Mouse (Mus musculus): ENCODE measurements around the gene Ppfibp1.

Ppfibp1 gene

DNA sequence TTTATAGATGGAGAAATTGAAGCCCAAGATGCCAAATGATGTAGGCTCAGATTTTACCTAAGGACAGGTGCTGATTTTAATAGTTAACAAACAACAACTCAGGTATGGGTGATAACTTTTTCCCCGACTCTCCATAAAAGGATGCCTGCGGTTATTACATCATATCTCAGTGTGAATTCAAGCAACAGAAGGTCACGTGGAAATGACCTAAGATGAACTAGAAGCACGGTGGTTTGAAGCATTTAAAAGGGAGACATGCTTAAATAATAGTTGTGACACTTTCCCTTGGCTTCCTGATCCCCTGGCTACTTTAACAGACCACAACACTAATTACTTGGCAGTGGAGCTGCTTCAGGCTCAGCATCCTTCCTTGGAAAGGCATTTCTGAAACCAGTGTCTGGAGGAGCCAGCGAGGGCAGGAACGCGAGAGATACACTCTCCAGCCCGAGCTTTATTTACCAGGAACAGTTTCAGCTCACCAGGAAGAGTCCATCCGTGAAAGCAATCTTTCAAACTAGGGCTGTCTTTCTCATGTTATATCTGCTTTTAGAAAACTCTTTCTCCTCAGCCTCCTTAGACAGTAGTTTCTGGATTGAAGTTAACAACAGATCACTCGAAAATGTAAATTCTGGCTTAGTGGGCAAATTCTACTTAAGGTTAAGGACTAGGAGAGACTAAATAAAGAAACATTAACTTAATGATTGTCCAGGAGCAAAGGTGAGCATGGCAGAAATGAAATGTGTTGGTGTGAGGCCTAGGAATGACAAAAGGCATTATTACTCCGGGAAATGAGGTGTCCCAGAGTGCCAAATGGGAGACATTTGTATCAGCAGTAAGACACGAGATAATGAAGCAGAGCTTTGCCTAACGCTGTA, 6.2 kb upstream of the Ppfibp1 start:
- DNase-seq (ENCODE audit: low spot score in 2 of 2): no peak

DNA sequence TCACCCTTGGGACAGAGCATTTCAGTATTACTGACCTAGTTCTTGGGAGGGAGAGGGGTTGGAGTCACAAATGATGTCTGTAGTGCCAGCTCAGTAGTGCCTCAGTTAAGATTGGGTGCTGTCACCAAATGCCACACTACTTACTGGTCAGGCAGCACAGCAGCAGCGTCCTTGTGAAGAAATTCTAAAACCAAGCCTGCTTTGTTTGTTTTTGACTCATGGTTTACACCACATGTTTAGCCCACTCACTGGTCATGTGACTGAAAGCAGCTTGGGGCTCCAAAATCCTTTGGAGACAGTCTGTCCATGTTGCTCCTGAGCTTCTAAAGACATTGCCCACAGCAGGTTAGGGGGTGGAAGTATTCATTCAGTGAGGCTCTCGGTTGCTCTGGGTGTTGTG, 4.9 kb upstream of the Ppfibp1 start:
- peak in 1 of 2 experiments; percentile 18 for DNase-seq (ENCODE audit: low spot score in 2 of 2)

DNA sequence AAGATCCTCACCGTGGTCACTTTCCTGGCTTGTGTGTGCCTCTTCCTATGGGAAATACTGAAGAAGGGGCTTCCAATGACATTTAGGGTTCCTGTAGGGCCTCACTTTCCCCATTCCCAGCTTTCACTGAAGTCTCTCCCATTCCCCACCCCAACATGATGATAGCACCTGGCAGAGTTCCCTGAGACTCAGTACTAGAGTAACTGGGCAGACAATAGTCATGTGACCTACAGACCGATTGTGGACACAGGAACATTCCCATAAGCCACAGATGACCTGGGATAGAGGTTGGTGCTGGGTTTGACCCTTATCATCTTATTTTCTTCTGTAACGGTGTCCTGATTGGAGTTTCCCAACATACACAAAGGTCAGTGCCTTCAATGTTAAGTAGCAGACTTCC, 4.1 kb upstream of the Ppfibp1 start:
- peak in 1 of 2 experiments; percentile 12 for DNase-seq (ENCODE audit: low spot score in 2 of 2)

DNA sequence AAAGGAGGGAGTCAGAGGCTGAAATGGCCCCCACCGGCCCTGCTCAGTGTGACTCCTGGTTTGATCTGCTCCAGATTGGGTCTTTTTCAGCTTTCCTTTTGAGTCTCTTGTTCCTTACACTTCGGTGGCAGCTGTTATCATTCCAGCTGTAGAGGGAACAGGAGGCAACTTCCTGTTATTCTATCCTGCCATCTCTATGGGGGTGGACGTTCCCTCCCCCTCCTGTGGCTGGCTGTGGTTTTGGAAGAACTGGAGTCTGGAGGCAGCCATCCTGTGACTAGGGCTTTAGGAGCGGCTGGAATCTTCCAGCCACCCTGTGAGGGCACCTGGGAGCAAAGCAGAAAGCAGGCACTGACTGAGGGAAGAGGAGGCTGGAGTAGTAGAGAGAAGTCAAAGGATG, 3.4 kb upstream of the Ppfibp1 start:
- peak in 1 of 2 experiments; percentile 28 for DNase-seq (ENCODE audit: low spot score in 2 of 2)

DNA sequence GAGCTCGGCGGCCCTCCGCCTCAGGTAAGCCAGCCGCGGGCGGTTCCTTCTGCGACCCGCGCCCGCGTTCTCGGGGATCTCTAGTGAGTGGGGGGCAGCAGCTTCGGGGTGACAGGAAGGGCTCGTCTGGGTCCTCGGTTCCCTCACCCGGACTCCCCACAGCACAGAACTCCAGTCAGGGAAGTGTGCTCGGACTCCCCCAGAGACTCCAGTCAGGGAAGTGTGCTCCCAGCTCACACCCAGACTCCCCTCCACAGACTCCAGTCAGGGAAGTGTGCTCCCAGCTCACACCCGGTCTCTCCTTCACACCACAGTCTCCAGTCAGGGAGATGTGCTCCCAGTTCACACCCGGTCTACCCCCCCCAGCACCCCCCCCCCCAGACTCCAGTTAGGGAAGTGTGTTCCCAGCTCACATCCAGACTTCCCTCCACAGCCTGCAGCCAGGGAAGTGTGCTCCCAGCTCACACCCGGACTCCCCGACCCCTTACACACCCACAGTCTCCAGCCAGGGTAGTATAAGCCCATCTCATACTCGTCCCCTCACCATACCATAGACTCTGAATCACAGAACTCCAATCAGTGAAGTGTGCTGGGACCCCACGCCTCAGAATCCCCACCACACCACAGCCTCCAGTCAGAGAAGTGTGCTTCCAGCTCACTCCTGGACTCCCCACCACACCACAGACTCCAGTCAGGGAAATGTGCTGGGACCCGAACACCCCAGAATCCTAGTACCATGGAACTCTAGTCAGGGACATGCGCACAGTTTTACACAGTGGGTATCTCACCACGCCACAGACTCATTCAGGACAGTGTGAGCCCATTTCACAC, 588 bp downstream of the Ppfibp1 start:
- DNase-seq (ENCODE audit: low spot score in 2 of 2): no peak

DNA sequence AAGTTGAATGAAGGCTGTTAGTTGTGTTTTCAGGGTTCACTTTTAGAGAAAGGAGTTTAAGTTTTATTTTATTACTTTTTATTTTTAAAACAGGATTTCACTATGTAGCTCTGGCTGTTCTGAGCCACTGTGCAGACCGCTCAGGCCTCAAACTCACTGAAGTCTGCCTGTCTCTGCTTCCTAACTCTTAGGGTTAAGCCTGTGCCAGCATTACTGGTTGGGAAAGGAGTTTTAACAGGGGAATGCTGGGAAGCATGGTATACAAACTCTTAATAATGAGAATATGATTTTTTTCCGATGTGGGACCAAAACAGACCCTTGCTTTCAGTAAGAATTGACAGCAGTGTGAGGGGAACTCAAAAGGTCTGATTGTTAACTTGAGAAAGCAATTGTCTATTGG, 1.9 kb downstream of the Ppfibp1 start:
- DNase-seq (ENCODE audit: low spot score in 2 of 2): no peak

DNA sequence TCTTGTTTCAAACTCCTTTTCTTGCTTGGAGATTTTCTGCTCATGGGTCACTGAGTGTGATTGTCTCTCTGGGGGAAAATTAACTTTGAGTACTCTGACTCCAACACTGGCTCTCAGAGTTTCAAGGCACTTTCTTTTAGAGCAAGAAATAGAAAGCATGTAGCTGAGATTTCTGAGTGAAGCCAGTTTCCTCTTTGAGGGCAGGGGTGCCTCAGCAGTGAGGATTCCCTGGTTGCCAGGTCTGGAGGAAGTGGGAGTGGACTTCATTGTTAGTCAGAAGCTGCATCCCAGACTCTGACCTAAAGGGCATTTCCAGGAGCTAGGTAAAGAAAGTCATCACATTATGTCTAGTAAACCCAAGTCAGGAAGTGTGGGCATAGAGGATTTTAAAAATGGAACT, 2.3 kb downstream of the Ppfibp1 start:
- DNase-seq (ENCODE audit: low spot score in 2 of 2): no peak

DNA sequence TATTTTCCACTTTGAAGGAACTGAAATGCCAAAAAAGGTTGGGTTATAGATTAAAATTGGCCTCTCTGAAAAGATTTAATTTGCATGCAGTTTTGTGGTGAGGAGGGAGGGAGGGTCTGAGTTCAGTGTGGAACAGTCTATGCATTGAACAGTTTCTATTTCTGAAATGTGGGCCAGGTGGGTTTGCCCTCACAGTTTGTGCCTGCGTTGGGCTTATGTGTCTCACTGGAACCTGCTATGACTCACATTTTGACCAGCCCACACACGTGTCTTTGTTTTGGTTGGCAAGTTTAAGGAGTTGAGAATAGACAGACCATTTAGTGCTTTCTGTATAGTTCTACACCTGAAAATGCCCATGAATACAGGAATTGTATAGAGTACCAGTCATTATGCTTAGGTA, 5.6 kb downstream of the Ppfibp1 start:
- DNase-seq (ENCODE audit: low spot score in 2 of 2): no peak

DNA sequence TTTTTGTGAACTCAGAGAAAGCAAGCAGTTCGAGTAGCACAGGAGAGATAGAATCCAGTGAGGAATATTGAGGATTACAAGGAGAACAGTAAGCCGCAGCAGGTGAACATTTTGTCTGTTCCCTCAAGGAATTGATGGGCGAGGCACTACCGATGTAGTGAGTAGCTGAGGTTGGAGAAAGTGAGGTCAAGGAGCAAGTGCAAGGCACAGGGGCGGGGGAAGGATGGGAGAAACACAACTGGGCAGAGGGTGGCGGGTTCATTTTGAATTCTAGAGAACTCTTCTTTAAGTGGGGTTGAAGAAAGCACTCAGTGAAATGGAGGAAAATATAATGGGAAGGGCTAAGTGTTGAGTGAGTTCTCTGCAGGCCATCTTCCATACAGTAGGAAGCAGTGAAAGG, 10.4 kb downstream of the Ppfibp1 start:
- no peak for DNase-seq (ENCODE audit: low spot score in 2 of 2)

DNA sequence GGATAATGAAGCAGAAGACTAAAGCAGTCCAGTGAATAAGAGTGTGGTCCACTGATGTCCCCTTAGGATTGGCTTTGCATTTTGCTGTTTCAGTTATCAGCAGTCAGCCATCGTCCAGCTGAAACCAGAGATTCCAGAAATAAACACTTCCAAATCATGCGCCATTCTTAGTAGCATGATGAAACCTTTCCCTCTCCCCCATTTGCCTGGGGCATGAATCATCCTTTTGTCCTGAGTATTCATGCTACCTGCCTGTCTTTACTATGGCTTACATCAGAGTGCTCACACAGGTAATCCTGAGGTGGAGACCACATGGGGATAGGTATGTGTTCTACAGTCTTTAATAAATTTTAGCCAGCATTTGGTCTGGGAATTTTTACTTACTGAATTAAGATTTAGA, 11.4 kb downstream of the Ppfibp1 start:
- DNase-seq (ENCODE audit: low spot score in 2 of 2): no peak

DNA sequence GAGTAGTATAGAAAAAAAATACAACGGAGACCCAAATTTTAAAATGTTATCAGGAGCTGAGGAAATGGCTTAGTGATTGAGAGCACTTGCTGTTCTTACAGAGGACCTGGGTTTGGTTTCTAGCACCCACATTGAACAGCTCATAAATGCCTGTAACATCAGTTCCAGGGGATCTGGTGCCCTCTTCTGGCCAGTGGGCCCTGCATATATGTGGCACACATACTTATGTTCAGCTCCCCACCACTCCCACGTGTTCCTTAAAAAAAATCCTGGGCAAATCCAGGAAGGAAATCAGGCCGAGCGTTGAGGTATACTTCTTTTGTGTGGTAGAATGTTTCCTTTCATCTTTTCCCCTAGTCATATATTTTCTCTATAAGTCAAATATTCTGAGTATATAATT, 13.6 kb downstream of the Ppfibp1 start:
- DNase-seq (ENCODE audit: low spot score in 2 of 2): no peak

DNA sequence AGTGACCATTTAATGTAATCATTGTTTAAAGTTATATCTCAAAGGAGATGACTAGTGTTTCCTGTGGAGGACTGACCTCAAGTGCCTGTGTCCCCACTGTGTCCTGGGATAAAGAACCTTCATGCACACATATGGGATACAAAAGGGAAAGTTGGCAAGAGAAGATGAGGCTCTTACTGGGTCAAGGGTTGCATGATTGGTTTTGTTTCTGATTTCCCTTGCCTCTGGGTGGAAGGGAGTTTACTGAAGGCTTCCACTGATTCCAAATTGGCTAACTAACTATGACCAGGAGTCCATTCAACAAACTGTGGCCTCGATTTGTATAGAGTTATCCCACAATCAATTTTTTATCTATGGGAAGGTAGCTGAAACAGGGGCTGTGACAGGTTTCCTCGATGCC, 15.3 kb downstream of the Ppfibp1 start:
- DNase-seq (ENCODE audit: low spot score in 2 of 2): no peak

DNA sequence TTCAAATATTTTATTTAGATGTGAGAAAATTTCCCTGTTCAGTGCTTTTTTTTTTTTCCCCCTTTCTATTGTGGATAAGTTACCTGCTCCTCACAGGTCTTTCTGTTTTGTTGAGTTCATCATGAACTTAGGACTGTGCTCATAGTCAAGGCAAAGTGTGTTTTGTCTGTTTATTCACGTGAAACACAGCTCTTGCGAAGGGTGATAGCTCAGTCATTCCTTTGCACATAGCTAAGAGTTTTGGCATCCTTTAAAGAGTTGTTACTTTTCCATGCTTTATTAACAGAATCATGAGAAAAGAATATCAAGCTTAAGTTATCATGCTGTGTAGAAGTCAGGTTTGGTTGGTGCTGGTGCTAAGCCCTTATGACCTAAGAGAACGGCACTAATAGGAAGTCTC, 16.4 kb downstream of the Ppfibp1 start:
- DNase-seq (ENCODE audit: low spot score in 2 of 2): no peak

DNA sequence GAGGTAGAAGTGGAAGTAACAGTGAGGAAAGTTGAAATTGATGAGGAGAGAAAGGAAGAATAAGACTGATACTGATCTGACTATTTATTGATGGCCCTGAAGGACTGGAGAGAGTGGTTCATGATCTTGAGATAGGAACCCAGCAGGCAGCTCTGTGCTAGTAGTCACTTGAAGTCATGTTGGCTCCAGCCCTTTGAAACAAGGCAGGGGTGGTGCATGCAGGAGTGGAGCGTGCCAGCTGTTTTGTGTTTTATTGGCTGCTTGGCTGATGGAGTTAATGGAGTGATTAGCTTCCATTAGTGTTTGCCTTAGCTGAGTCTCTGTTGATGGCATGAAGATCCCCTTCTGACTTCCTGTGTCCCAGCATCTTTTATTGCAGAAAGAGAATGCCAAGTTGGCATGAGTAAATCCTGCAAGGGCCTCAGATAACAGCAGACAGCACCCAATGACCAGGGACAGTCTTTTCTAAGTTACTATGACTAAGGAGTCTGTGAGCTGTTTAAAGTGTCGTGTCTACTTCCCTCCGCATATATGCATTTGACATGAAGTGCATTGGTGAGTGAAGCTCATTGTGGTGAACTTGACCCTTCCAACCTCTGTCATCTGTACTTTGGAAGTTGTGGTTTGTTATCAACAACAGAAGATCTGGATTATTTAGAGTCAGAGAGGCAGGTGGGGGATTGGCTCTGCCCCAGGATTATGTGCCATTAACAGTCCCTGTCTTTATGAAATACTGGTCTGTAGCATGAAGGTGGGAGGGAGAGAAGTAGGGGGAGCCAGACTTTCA, 17.9 kb downstream of the Ppfibp1 start:
- DNase-seq (ENCODE audit: low spot score in 2 of 2): no peak

DNA sequence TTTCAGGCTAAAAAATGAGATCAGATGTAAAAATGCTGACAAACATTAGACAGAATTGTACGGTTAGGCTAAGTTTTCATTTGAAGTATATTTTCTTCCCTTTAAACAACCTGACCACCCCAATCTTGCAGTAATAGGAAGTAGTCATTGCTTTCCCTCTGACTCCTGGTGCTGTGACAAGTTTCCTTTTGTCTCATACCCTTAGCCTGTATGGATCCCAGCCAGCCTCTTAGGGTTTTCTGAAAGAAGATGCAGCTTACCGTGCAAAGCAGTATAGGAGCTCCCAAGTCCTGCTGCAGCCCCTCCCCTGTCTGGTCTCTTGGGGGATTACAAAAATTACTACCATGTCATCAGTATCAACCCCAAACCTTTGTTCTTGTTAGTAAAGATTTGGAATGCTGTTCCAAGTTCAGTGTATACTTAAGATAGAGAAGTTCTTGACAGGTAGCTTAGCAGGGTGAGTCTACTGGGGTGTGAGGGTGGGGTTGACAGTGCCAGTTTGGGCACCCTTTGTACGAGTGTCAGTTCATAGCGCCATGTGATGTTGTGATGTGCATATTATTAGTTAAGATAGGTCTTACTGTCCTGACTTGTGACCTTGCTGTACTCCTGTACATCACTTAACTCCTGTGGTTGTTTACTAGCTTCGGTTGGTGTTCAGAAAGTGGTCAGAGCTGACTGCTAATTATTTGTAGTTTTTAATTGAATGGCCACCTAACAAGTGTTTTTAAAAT, 18.9 kb downstream of the Ppfibp1 start:
- no peak for DNase-seq (ENCODE audit: low spot score in 2 of 2)

DNA sequence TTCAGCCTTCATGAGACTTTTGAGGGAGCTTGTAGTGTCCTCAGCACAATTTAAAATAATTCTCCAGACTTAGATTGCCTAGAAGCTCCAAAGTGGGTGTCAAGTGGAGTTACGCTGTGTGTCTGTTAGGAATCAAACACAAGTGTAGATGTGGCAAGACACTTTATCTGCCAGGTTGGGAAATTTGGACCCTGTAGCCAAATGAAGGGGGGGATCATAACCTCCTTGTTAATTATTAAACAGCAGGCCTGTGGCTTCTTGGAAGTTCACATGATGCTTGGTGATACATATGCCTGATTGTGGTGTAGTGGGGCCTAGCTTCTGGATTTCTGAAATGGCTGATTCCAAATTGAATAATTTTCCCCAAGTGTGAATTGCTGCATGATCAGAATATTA, 19.5 kb downstream of the Ppfibp1 start:
- DNase-seq (ENCODE audit: low spot score in 2 of 2): no peak

DNA sequence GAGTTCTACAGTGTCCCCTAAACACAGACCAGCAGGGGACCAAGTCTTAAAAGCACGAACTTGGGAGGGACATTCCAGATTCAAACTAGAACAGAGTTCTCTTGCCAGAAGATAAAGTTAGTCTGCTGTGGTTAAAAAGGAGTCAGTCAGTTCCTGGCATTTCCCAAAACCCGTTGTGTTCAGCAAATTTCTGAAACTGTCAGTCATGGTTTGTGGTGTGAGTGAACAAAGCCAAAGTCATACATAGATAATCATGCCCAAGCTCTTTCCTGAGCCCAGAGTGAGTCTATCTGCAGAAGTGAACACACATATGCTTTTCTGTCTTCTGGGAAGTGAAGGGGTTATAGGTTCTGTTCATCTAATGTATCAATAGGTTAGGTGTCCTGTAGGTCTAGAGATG, 20.5 kb downstream of the Ppfibp1 start:
- no peak for DNase-seq (ENCODE audit: low spot score in 2 of 2)

DNA sequence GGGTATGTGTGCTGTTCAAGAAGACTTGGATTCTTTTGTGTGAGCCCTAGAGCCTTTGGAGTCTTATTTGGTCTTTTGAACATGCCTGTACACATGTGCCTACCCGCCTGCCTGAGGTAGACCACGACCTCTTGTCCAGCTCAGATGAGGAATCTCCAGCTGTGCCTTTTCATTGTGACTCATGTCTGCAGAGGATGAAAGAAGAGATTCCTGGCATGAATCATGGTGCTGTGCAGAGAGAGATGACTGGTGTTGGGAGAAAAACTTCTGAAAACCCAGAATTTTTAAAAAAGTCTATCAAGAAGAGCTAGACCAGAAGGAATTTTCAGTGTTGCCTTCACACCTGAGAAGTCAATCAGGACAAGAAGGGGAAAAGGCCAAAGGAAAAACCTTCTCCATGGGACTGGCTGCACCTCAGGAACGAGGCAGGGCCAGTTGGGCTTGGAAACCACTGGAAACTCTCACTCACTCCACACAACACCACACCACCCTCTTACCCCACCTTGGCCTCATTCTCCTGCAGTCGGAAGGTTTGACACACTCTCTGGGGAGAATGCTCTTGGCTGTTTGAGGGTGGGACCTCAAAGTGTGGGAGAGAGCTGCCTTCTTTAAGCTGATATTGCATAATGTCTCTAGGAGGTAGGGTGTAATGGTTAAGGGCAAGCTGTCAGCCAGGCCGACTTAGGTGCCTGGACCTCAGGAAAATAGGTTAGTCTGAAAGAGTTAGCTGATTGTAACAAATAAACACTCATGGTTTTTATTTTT, 21.6 kb downstream of the Ppfibp1 start:
- no peak for DNase-seq (ENCODE audit: low spot score in 2 of 2)

DNA sequence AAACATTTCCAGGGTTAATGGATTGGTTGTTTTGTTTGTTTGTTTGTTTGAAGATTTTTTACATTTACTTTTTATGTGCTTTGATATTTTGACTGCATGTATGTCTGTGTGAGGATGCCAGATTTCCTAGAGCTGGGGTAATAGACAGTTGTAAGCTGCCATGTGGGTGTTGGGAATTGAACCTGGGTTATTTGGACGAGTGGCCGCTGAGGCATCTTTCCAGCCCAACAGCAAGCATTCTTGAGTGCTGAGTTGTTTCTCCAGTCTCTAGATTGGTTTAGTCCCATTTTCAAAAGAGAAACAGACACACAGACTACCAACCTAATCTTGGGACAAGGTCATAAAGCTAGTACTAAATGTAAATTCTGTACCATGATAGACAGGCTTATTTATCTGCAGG, 22.5 kb downstream of the Ppfibp1 start:
- DNase-seq (ENCODE audit: low spot score in 2 of 2): no peak

DNA sequence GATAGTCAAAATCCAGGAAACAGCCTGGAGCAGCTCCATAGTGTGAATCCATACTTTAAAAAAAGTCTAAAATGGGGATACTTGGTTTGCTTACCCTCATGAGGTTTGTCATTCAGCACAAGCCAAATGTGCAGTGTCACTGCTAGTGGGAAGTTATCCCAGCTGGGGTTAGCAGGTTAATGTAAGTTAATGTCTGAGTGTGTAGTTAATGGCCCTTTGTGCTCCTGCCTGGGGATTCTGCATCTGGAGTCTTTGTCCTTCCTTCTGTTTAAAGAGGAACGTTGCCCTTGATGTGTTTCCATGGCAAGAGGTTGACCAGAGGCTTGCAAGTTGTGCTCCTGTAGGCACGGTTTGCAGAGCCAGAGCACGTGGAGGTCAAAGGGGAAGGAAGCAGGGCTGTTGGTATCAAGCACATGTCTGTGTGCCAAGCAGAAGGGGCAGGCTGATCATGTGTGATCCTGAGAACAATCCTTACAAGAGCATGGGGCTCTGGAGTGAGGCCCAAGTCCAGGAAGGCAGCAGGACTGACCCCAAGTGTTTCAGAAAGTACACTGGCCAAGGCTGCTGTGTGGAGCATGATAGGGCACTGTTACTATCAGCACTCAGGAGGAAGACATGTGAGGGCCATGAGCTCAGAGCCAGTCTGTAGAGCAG, 24.7 kb downstream of the Ppfibp1 start:
- DNase-seq (ENCODE audit: low spot score in 2 of 2): no peak

Data from right cerebral cortex, postnatal 10 days (tissue).